Comparison of ENCODE assay signal across 13 mouse cellular contexts in genomic region chr6:15737312-15737911, GRCm38 (mm10). TPM values are rescaled to one million over a fixed set of nuclear protein-coding genes. Genes with fewer than 3 reads are reported as not detected.
DNase-seq lines count a peak whose midpoint lies in the region; ATAC-seq lines count a peak whose summit lies in the region.
"Had no signal": no experiment of that assay in that cellular context is flagged by ENCODE, and none has a peak within 500 bp of the region (broad histone marks: within the 10 kb centered on the region; RNA-seq: fewer than 3 reads in every experiment).

No protein-coding gene starts in this region.

- H3K27me3 ChIP-seq in heart, embryonic 14.5 days (ENCODE audit: control insufficient read depth, insufficient read depth, low read length), result no peaks in the 10 kb centered on the region
- H3K27me3 ChIP-seq in midbrain, embryonic 14.5 days (ENCODE audit: control insufficient read depth, insufficient read depth, low read length), result no peaks in the 10 kb centered on the region
- no peaks in the 10 kb centered on the region for H3K27me3 ChIP-seq in midbrain, embryonic 10.5 days (ENCODE audit: low read depth, poor library complexity, severe bottlenecking)
- H3K27me3 ChIP-seq in lung, embryonic 16.5 days (ENCODE audit: control insufficient read depth, insufficient read depth, low read depth, low read length), result no peaks in the 10 kb centered on the region
- H3K27me3 ChIP-seq: embryonic facial prominence, embryonic 12.5 days; liver, embryonic 15.5 days had no signal

- H3K4me2 ChIP-seq in heart, embryonic 14.5 days (ENCODE audit: low read length), result peak overlapping the region; percentile 54
- no peak overlapping the region for H3K4me2 ChIP-seq in midbrain, embryonic 14.5 days (ENCODE audit: low read length)
- H3K4me2 ChIP-seq in lung, embryonic 16.5 days (ENCODE audit: low read depth, low read length), result peak overlapping the region; percentile 36
- H3K4me2 ChIP-seq: embryonic facial prominence, embryonic 12.5 days; liver, embryonic 15.5 days had no signal

- WGBS in heart, embryonic 14.5 days, result 9% methylated on average over 8 of the region's 8 CpGs
- WGBS in midbrain, embryonic 14.5 days, result 70% methylated on average over 8 of the region's 8 CpGs
- WGBS in midbrain, embryonic 10.5 days, result 90% methylated on average over 8 of the region's 8 CpGs
- WGBS in lung, embryonic 16.5 days, result 28% methylated on average over 8 of the region's 8 CpGs

- peaks cover 3 to 26% of the 10 kb centered on the region in 2 experiments; a peak in 3 of 4 replicates for H3K4me1 ChIP-seq in heart, embryonic 14.5 days (ENCODE audit: control insufficient read depth in 2 of 2, insufficient read depth in 2 of 2, low read length in 2 of 2)
- no peaks in the 10 kb centered on the region for H3K4me1 ChIP-seq in midbrain, embryonic 14.5 days (ENCODE audit: control insufficient read depth, insufficient read depth, low read length)
- H3K4me1 ChIP-seq in midbrain, embryonic 10.5 days, result no peaks in the 10 kb centered on the region
- peaks cover 17% of the 10 kb centered on the region for H3K4me1 ChIP-seq in lung, embryonic 16.5 days (replicated peaks; ENCODE audit: control insufficient read depth, insufficient read depth, low read length)
- H3K4me1 ChIP-seq: embryonic facial prominence, embryonic 12.5 days; hindbrain, embryonic 10.5 days; limb, embryonic 10.5 days had no signal

- DNase-seq in heart, postnatal 36 days, result no peak
- peak; percentile 23 for DNase-seq in midbrain, embryonic 14.5 days
- no peak for DNase-seq in midbrain, embryonic 10.5 days (ENCODE audit: low spot score)
- DNase-seq in retina, postnatal 1 day, result no peak
- no peak for DNase-seq in thymus, postnatal 4 days
- DNase-seq: cerebellum, adult 9-10 months had no signal

- no peaks in the 10 kb centered on the region for H3K9me3 ChIP-seq in heart, embryonic 14.5 days (ENCODE audit: control insufficient read depth, low read length)
- no peaks in the 10 kb centered on the region for H3K9me3 ChIP-seq in midbrain, embryonic 14.5 days (ENCODE audit: control insufficient read depth, low read length)
- H3K9me3 ChIP-seq in midbrain, embryonic 10.5 days (replicated peaks), result no peaks in the 10 kb centered on the region
- no peaks in the 10 kb centered on the region for H3K9me3 ChIP-seq in lung, embryonic 16.5 days (ENCODE audit: control insufficient read depth, low read length)
- H3K9me3 ChIP-seq: embryonic facial prominence, embryonic 12.5 days; hindbrain, embryonic 10.5 days; limb, embryonic 10.5 days; liver, embryonic 15.5 days had no signal

- no peak overlapping the region for H3K4me3 ChIP-seq in heart, embryonic 14.5 days (ENCODE audit: control insufficient read depth in 1 of 2, insufficient read depth in 1 of 2, low read depth in 1 of 2, low read length in 2 of 2)
- no peak overlapping the region for H3K4me3 ChIP-seq in midbrain, embryonic 14.5 days (replicated peaks; ENCODE audit: low read depth, low read length)
- H3K4me3 ChIP-seq in midbrain, embryonic 10.5 days, result no peak overlapping the region
- no peak overlapping the region for H3K4me3 ChIP-seq in lung, embryonic 16.5 days (ENCODE audit: low read length)
- H3K4me3 ChIP-seq: embryonic facial prominence, embryonic 12.5 days; hindbrain, embryonic 10.5 days; limb, embryonic 10.5 days; liver, embryonic 15.5 days; myocyte had no signal

- H3K9ac ChIP-seq in heart, embryonic 14.5 days (ENCODE audit: low read length), result no peak overlapping the region
- no peak overlapping the region for H3K9ac ChIP-seq in midbrain, embryonic 14.5 days (replicated peaks; ENCODE audit: low read length)
- H3K9ac ChIP-seq in lung, embryonic 16.5 days (ENCODE audit: low read length), result no peak overlapping the region
- H3K9ac ChIP-seq: embryonic facial prominence, embryonic 12.5 days; liver, embryonic 15.5 days had no signal

- intact Hi-C loops in heart, postnatal 36 days (cut with DNase I), result loop anchor here (5.0 kb wide), 1 partner anchor 540 kb away; no protein-coding TSS in a partner anchor

- peaks cover 16% of the 10 kb centered on the region for H3K36me3 ChIP-seq in heart, embryonic 14.5 days (ENCODE audit: control insufficient read depth, insufficient read depth, low read length)
- H3K36me3 ChIP-seq in midbrain, embryonic 14.5 days (ENCODE audit: control insufficient read depth, insufficient read depth, low read length), result no peaks in the 10 kb centered on the region
- H3K36me3 ChIP-seq in midbrain, embryonic 10.5 days, result no peaks in the 10 kb centered on the region; the same call in 1 of the 2 replicates
- H3K36me3 ChIP-seq in lung, embryonic 16.5 days (ENCODE audit: control insufficient read depth, insufficient read depth, low read length), result 0 out of 2 replicates have a peak, but pooled peaks cover 2% of the 10 kb centered on the region
- H3K36me3 ChIP-seq: hindbrain, embryonic 10.5 days; limb, embryonic 10.5 days; liver, embryonic 15.5 days had no signal

- no peak for ATAC-seq in heart, embryonic 14.5 days (ENCODE audit: insufficient number of reproducible peaks, insufficient read depth, low FRiP score, low read depth)
- no peak for ATAC-seq in midbrain, embryonic 14.5 days (ENCODE audit: low FRiP score, low TSS enrichment)
- peak; percentile 90 for ATAC-seq in lung, embryonic 16.5 days (ENCODE audit: low read depth)

- H3K27ac ChIP-seq in heart, embryonic 14.5 days (replicated peaks in 1 of 2; ENCODE audit: control insufficient read depth in 1 of 2, insufficient read depth in 1 of 2, low read depth in 2 of 2, low read length in 2 of 2), result no peak overlapping the region
- no peak overlapping the region for H3K27ac ChIP-seq in midbrain, embryonic 14.5 days (replicated peaks; ENCODE audit: low read depth, low read length)
- no peak overlapping the region for H3K27ac ChIP-seq in midbrain, embryonic 10.5 days (replicated peaks)
- peak overlapping the region; percentile 69 for H3K27ac ChIP-seq in lung, embryonic 16.5 days (ENCODE audit: low read length)
- H3K27ac ChIP-seq: embryonic facial prominence, embryonic 12.5 days; hindbrain, embryonic 10.5 days; limb, embryonic 10.5 days; liver, embryonic 15.5 days had no signal

RNA-seq across cellular contexts. Expression of gene Mdfic, which starts 17.0 kb away (rescaled TPM):
- 6.4 and 7.6 TPM in 2 replicates for polyA plus RNA-seq in heart, embryonic 14.5 days (2014; fragmentation: Nextera tagmentation; extraction: Ambion mirVana)
- total RNA-seq in heart, postnatal 36 days (2021), result 10 to 100 TPM; 15.3 to 17.9 TPM
- 0.86 and 1.1 TPM in 2 replicates for polyA plus RNA-seq in midbrain, embryonic 14.5 days (2014; fragmentation: Nextera tagmentation; extraction: Ambion mirVana)
- polyA plus RNA-seq in midbrain, embryonic 10.5 days (2016; fragmentation: Nextera tagmentation; extraction: Ambion mirVana), result 4.0 and 4.4 TPM in 2 replicates
- 8.4 and 9.4 TPM in 2 replicates for polyA plus RNA-seq in lung, embryonic 16.5 days (2015; fragmentation: Nextera tagmentation; extraction: Ambion mirVana)
